Mouse (Mus musculus) kidney, adult 11 months (tissue): Measurements from ENCODE around the gene Sprr4.
"Not testable (repeated sequence)": the region's sequence is repeated elsewhere in the genome, so short reads cannot be mapped to it uniquely, and the experiment has no call there.

ENCODE experiments used
- DNase-seq: peaks from one replicate; pipeline ENCODE4 v3.0.0; 2022

Gene Sprr4

DNA sequence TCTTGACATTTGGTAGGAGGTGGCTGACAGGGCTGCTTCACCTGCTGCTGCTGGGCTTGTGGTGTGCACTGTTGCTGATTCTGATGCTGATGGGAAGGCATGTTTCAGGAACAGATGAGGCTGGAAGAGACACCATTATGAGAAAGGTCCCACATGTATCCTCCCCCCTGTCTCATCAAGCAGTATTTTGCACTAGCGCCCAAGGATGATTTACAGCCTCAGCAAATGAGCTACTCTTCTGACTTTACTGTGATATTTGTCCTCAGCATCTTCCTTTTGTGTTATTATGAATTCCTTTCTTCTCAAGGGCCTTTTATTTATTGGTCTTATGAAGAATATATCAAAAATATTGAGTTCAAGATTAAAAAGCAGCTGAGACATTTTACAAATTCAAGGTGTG lies at the start of gene Sprr4:
Gene Sprr4 (minus strand): TSS at position 101 of the 400 bp plus-strand sequence.
- no peak for DNase-seq

DNA sequence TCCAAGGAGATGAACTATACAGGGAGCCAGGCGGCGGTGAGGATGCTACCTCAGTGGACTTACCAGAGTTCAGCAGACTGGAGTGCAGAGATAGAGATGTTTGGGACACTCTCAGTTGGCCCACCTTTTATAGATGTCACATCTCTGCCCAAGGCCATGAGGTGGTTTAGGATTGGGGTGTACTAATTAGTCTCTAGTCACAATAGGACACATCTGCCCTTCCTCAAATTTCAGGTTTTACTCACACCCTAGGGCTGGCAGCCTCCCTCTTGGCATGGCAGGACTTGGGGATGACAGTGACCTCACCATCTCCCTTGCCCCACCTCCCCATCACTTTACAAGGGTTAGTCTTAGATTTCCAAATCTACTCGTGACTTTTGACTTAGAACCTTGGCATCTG lies 34.1 kb upstream of the Sprr4 start, which contains the start of gene 2310046K23Rik:
Gene 2310046K23Rik (minus strand): TSS at position 101 of the 400 bp plus-strand sequence.
- DNase-seq: no peak

DNA sequence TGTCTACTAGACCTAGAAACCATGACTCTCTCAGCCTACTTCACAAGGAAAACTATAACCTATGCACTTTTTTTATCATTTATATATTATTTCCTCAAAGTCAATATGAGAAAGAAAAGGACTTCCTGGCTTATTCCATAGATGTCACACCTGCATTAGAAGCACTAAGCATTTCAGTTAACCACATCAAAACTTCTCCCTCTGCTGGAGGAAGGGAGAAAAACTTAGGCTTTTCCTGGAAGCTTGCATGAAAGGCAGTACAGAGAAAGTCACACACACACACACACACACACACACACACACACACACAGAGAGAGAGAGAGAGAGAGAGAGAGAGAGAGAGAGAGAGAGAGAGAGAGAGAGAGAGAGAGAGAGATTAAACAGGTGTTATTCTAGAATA lies 12.0 kb upstream of the Sprr4 start:
- DNase-seq: no peak

DNA sequence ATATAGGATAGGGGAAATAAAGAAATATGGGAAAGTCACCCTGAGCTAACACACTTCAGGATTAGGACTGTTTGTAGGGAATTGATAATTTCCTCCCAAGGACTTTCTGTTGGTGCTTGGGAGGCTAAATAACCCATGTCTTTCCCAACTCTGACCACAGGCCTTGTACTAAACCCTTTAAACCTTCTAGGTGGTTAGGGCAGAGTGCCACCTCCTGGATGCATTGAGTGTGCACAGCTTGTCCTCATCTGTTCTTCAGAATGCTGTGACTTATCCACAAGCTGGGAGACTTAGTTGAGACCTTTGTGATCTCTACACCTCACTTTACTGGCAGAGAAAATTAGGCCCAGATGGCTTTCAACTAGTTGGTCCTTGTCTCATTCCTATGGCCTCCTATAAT lies 10.5 kb upstream of the Sprr4 start:
- no peak for DNase-seq

DNA sequence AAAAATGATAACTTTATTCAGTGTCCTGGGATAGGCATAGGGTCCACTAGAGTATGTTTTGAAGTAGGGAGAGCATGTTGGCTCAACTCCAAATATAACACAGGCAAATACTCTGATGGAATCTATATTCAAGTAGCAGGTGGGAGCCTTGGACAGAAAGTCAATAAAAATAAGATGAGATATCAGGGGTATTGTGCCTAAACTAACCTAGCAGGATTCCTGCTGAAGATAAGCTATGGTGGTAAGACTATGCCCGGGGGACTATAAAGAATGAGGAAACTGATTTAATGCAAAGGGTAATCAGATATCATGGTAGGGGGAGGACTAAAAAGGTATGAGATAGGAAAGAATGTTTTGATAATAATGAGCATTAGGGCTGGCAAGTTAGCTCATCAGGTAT lies 7.9 kb upstream of the Sprr4 start:
- no peak for DNase-seq

DNA sequence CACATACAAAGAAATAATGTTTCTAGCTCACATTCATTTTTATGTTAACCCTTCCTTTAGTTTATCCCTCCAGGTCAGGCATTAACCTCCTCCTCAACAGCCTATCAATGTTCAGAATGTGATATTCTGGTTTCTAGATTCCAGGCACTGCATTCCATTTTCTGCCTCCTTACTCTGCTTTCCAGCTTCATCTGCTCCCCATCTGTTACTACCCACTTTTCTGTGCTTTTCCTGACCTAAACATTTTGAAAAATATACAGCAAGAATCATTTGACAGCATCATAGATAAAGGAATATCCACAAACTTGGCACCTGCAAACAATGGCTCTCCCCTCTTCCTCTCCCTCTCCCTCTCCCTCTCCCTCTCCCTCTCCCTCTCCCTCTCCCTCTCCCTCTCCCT lies 3.2 kb upstream of the Sprr4 start:
- no peak for DNase-seq

DNA sequence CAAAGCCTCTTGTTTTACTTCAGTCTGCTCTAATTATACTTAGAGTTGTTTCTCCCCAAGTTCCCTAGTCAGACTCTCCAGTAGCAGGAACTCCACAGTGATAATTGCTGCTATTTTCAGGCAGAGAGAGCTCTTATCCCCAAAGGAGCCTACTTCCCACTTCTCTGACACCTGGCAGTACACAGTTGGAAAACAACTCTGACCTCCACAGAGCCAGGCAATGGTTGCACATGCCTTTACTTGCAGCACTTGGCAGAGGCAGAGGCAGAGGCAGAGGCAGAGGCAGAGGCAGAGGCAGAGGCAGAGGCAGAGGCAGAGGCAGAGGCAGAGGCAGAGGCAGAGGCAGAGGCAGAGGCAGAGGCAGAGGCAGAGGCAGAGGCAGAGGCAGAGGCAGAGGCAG lies 10.0 kb downstream of the Sprr4 start:
- DNase-seq: not testable (repeated sequence)

DNA sequence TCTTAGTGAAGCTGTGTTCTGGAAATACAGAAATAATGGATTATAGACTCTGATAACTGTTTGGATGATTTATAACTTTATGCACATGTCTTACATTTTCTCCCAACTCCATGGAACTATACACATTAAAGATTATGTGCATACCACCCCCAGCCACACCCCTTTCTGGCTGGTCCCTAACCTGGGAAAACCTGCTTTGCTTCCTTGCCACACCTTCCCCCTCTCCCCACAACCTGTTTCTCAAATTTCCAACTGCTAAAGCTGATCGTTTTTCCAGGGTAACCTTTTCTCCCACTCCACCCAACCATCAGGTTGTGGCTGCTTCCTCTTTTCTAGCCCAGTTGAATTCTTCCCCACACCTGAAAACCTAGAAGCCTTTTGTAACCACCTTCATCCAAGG lies 14.0 kb downstream of the Sprr4 start:
- no peak for DNase-seq

DNA sequence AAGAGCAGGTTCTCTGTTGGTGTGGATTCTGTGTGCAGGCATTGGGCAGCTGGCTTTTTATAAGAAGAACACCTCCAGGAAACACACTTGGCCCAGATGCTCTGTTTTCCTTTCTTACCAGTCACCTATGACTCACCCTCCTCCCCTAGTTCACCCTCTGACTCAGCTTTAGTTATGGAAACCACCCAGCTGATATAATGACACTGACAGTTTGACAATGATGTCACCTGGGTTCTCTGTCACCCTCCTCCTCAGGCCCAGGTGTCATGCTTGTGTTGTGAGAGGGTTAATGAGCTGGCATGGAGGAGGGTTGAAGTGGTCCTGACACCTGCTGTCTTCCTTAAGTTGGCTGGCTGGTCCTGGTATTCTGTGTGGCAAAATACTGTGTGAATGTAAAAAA lies 14.4 kb downstream of the Sprr4 start, which contains the start of gene Sprr1a:
Gene Sprr1a (minus strand): TSS at position 33 of the 400 bp plus-strand sequence.
- DNase-seq: no peak

DNA sequence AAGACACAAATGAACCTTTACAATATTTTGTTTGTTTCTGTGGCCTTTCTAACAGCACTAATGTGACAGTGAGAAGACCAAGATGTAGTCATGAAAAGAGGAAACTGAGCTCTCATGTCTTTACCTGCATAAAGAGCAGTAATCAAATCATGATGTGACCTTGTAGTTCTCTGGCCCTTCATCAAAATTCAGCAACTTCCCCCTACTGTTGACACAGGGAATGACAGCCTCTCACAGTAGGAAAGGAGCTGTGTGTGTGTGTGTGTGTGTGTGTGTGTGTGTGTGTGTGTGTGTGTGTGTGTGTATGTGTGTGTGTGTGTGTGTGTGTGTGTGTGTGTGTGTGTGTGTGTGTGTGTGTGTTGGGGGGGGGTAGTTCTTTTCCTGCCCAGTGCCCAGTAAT lies 19.0 kb downstream of the Sprr4 start:
- not testable (repeated sequence) for DNase-seq

DNA sequence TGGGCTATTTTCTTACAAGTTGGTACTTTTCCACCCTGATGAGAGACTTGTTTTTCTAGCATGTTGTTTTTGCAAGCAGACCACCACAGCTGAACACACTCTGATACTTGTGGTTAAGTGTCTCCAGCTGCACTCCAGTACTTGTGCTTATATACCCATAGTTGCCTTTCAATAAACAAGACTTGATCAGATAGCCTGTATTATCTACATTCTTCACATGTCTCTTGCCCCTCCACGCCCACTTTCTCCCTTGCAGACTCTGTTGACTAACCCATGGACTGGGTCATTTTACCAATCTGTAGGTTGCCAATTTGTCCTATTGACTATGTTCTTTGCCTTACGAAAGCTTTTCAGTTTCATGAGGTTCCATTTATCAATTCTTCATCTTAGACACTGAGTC lies 30.2 kb downstream of the Sprr4 start:
- no peak for DNase-seq

DNA sequence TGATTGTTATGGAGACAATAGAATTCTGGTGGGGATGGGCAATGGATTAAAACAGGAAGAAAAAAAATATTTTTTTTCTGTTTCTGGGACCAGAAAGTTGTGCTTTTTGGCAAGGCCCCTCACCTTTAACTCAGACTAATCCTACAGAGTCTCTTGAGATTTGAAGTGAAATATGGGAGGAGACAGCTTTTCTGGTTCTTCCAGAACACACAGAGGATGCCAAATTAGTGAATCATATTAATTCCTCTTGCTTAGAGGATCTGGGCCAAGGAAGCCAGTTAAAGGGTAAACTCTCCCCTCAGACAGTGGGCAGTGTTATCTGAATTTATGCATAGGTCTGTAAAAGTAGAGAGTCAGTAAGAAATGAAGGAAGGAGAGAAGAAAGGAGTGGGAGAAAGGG lies 32.9 kb downstream of the Sprr4 start:
- DNase-seq: no peak

DNA sequence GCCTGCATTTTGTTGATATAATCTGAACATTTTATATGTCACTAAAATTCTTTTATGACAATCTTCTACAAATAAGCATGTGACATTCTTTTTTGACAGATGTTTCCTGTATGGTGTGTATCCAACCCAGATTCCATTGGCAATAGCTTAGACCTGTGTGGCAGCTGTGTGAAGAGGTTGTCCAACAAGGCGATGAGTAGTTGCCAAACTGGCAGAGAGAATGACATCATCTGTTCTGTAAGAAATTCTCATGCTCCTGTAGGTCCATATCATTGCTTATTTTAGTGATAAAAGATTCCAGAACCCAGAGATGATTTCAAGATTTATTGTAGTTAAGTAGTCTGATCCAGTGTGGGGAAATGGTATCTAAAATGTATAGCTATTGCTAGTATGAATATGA lies 33.7 kb downstream of the Sprr4 start:
- DNase-seq: no peak

DNA sequence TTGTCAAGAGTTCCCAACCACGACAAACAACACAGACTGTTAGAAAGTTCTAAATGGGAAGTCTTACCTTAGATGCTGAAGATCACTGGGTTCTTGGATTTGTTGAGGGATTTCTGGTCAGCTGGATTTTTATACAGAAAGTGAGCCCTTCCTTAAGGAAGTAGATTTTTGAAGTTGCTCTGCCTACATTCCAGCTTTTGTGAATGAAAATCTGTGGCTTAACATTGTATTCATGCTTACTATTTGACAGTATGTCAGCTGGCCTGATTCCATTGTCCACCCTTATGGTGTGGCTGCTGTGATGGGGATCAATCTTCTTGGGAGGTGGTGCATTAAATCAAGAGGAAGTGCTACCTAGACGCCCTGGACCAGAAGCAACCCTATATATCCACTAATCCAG lies 41.7 kb downstream of the Sprr4 start, which contains the start of gene Sprr3:
Gene Sprr3 (minus strand): TSS at position 101 of the 400 bp plus-strand sequence.
- DNase-seq: no peak

DNA sequence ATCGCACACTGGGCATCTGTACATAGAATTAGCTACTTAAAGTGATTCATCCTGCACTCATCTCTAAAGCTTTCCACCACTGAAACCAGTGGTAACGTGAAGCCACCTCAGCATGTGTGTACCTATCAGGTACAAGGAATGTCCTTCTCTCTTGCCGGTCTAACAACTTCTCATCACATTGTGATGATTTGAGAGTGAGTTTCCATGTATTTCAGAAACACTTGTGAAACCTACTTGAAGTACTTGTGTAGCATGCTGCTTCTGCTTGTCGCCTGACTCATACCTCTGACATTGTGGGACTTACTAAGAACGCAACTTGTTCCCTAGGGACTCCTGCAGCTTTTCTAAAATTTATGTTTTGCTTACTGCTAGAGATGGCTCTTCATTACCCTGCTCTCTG lies 45.1 kb downstream of the Sprr4 start:
- DNase-seq: no peak
